Mouse (Mus musculus) thymus, adult 18-20 months (tissue): Measurements from ENCODE around the gene Myo10.

Experiments
- DNase-seq, 2 experiments: peaks; one replicate each; pipeline ENCODE4 v3.0.0; 2022; ENCODE audit warnings: mixed read lengths in 2 of 2

The Myo10 gene

DNA sequence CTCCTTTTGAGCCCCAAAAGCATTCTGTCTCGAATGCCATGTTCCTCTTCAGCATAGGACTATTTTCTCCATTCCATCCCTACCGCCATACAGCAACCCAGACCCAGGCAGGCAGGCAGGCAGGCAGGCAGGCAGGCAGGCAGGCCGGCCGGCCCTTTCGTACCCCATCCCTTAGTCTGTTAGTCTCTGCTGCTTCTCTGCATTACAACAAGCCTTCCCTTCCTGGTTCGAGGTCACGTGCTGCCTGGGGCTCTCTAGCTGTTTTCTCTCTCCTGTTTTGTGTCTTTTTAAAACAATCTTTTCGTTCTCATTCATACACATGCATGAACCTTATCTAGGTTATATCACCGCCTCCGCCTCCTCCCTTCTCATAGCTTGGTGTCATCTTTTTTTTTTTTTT lies 149.5 kb downstream of the Myo10 start:
- no peak for DNase-seq

DNA sequence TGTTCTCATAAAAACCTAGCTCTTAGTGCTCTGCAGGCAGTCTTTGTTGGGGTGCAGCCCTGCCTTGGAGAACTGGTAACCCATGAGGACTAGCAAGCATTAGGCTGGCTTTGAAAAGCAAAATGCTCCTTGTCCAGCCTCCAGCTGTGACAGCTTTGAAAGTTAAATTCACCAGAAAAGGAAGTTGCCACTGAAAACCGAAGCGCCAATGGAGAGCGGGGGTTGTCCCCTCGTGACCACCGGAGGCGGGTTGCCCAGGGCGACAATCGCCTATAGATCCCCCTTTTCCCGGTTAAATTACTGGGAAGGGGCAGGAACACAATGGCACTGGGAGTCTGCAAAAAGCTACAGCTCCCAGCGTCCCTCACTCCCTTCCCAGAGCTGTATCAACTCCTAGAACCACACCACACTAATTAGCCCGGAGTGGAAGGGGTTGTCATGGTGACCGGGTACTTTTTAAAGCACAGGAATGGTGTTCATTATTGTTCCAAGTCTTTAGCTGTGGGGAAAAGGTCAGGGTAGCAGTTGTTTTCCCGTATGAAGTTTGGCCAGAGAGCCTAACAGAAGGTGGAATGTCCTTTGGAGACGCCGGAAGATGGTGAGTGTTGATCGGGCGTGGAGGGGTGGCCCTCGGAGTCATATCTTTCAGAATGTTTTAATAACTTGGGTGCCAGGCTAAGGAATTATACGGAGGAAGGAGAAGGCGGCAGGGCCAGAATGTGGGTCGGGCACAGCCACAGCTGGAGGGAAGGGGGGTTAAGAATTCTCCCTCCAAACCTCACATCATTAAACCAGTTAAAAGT lies 151.6 kb downstream of the Myo10 start:
- peak in 1 of 2 experiments; percentile 17 for DNase-seq

DNA sequence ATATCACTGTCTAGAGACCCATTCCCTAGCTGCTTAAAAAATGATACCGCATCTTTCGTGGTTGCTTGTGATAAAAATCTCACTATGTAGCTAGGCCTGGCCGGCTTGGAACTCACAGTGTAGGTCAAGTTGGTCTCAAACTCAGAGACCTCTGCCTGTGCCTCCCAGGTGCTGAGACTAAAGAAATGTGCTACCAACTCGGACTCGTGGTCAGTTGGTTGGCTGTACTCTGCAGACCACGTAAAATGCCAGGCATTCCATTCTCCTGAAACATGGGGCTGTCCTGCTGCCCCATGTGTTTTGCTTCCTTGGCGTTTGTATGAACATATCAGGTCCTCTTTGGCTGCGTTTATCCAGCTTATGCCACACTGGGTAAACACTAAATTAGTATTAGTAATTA lies 156.6 kb downstream of the Myo10 start:
- no peak for DNase-seq

DNA sequence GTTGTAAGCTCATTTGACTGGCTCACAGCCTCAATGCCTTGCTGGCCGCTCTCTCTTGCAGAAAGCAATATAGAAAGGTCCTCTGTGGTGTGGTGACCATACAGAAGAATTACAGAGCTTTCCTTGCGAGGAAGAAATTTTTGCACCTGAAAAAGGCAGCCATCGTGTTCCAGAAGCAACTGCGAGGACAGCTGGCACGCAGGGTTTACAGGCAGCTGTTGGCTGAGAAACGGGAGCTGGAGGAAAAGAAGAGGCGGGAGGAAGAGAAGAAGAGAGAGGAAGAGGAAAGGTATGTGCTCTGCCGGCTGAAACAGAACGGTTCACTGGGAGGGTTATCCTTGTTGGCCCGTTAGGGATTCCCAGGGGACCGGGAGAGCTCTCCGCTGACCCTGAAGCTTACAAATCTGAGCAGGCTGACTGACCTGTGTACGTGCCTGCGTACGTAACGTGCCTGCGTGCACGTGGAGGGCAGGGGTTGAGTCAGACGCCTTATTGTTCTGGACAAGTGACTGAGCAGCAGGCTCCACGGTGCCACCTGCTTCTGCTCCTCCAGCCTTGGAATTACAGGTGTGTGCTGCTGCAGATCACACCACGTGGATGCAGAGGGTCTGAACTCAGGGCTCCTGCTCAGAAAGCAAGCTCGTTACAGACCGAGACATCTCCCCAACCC lies 157.3 kb downstream of the Myo10 start:
- no peak for DNase-seq

DNA sequence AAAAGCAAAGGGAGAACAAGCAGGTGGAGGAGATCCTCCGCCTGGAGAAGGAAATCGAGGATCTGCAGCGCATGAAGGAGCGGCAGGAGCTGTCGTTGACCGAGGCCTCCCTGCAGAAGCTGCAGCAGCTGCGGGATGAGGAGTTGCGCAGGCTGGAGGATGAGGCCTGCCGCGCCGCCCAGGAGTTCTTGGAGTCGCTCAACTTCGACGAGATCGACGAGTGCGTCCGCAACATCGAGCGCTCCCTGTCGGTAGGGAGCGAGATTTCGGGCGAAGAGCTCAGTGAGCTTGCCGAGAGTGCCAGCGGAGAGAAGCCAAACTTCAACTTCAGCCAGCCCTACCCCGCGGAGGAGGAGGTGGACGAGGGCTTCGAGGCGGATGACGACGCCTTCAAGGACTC lies 158.7 kb downstream of the Myo10 start:
- no peak for DNase-seq

DNA sequence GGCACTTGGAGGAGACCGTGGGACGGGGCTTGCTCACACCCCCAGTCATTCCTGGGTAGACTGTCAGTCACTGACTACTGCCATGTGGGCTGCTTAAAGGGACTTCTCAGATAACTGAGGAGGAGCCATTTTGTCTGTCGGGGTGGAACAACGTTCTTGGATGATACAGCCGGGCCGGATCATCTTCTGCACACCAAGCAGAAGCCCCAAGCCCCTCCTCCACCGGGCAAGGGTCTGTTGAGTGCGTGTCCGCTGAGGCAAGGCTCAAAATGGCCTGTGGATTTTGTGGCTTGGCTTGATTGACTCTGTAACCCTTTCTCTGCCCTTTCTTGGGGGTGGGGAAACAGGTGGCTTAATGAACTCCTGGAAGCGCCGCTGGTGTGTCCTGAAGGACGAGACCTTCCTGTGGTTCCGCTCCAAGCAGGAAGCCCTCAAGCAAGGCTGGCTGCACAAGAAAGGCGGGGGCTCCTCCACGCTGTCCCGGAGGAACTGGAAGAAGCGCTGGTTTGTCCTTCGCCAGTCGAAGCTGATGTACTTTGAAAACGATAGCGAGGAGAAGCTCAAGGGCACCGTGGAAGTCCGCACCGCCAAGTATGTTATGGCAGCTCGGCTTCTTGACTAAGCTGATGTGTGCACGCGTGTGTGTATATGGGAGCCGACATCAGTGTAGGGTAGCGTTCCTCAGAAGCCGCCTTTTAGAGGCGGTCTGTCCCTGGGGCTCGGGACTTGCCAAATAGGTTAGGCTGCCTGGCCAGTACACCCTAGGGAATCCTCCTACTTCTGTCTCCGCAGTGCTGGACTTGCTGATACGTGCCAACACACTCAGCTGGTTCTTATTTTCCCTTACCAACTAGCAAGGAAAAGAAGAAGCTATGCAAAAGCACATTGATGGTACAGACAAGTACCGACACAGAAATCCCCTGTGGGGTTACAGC lies 163.4 kb downstream of the Myo10 start:
- no peak for DNase-seq

DNA sequence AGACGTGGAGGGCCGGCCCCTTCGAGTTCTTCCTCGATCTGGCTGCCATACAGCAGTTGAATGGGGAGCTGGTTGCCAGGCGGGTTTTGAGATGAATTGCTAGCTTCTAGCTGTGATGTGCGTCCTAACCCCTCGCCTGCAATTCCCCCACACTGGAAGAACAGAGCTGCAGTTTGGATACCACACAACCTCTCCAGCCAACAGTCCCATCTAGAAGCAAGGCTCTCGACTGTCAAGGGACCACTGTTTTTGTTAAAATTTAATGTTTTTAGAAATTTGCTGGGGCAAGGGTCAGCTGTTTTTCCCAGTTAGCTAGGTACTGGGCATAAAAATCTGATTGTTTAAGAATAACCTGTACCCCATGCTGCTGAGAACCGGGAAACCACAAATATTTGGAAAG lies 165.1 kb downstream of the Myo10 start:
- no peak for DNase-seq

DNA sequence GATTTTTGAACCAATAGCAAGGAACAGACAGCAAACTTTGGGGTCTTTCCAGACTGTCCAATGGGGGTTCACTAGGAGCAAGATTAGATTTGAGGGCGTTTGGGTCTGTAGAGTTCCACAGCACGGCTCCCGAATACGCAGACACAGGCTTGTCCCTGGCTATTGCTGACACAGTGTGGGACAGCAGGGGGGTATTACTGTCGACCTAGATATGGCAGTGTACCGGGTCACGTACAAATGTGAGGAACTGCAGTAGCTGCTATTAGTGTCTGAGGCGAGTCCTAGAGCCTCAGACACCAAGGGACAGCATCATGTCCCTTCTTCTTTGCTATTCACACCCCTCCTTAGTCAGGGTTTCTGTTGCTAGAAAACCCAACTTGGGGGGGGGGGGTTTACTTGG lies 165.6 kb downstream of the Myo10 start:
- no peak for DNase-seq

DNA sequence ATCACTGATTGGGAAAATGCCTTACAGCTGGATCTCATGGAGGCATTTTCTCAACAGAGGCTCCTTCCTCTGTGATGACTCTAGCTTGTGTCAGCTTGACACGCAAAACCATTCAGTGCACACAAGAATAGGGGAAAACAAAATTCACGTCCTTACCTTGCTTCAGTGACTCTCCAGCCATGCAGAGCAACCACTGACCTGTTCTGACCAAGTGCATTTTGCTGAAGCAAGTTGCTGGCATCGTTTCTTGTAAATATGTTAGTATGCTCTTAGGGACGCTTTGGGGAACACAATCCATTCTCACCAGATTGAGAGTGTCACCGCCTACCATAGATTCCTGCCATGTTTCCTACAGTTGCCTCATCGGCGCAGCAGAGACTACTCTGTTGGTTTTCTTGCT lies 166.2 kb downstream of the Myo10 start:
- DNase-seq: no peak

DNA sequence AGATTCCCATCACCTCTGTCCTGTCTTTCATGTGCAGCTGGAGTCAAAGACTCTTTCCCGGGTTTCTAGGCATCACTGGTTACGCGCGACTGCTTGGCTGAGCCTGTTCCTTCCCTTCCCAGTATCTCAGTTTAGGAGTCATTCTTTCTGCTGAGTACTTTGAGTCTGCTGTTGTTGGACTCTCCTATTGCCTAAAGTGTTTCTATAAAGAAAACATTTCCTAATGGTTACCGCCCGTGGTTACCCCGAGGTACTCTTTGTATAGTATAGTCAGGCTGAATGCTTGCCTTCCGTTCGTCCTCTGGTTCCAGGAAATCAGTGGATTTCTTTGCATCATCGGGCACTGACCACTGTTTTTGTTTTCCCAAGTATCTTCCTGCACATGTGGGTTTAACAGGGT lies 166.9 kb downstream of the Myo10 start:
- no peak for DNase-seq

DNA sequence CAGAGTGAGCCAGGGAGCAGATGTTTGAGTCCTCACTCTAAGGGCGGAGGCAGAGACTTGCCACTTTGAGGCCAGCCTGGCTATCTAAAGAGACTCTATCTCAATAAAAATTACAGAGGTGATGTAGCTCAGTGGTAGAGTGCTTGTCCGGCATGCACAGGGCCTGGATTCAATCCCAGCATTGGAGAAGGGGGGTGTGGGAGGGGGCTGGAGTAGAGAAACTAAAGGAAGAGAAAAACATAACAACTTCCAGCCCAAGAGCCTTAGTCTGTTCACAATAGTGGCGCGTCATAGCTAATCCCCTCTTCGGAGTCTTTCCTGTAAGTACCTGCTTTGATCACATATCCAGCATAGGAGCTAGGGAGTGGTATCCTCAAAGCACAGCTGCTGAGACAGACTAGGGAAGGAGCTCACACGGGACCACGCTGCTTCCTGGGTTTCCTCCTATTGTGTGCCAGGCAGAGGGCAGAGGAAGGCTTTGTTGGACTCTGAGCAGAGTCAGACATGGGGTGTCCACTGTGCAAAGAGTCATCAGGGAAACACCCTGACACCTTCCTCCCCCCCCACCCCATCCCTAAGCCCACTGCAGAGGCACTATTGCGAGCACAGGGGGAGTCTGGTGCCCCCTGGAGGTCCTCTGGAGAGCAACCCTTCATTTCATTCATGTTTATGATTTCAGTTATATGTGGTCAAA lies 169.5 kb downstream of the Myo10 start:
- no peak for DNase-seq

DNA sequence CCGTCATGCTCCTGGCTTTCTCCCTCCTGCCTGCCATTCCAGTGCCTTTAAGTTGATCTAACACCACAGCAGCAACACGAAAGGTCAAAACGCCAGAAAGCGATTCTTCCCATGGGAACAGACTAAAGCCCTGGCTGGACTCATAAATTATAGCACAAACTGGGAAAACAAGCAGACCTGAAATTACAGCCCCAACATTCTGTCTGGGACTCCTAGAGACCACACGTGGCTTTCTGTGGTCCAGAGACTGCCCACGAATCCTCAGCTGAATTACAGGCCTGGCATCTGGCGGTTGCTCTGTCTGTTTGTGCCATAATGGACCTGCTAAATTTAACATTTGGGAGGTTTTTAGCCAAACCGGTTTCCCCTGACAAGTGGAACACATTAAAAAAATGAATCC lies 171.8 kb downstream of the Myo10 start:
- DNase-seq: no peak

DNA sequence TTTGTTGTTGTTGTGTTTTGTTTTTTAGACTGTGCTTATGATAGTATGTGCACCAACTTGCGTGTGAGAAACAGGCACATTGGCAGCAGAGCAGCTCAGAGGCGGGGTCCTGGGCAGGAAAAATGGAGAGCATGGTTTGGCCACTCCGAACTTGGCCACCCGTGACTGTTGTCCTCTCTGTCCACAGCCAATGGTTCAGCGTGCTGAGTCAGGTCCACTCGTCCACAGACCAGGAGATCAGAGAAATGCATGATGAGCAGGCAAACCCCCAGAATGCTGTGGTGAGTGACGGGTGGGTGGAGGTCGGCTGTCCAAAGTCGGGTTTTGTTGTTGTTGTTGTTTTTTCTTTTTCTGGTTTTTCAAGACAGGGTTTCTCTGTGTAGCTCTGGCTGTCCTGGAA lies 173.2 kb downstream of the Myo10 start:
- no peak for DNase-seq

DNA sequence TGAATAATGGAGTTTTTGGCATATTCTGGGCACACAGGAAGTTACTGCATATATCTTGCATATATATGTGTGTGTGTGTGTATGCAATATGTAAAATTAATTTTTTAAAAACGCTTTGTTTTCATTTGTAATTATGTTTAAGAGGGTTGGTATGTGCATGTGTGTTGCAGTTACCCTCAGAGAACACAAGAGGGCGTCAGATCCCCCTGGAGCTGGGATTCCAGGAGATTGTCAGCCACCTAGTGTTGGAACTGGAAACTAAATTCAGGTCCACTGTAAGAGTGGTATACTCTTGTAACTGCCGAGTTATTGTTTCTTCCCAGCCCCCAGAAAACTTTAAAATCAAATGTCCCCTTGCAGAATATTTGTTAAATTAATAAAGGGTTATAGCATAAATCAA lies 174.0 kb downstream of the Myo10 start:
- DNase-seq: no peak

DNA sequence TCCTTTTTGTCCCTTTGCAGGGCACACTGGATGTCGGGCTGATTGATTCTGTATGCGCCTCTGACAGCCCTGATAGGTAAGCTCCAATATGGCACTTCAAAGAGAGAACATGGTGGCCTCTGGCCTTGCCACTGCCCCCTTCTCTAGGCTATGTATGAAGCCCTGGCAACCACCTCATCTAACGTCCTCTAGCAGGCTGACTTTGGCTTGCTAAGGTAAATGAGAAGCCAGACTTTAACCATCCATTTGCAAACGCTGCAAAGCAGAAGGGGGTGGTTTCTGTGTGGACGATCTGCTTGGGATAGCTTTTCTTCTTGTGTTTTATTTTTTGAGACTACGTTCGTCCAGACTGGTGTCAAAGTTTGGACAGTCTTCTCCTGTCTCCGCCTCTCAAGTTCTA lies 174.9 kb downstream of the Myo10 start:
- no peak for DNase-seq

DNA sequence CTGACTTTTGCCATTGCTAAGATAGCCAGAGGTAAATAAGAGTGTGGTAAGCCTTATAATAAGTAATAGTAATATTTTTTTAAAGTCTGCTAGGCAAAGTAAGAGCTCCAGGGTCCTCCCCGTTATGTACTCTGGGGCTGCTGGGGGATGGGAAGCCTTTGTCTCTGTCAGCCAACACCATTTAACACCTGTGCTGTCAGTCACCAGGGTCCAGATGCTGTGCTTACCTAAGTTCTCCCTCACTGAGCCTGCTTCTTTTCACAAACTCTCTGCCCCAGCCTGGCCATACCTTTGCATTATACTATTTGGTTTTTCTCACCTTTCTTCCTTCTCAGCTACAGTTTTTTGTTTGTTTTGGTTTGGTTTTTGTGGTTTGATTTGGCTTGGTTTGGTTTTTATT lies 175.6 kb downstream of the Myo10 start:
- no peak for DNase-seq

DNA sequence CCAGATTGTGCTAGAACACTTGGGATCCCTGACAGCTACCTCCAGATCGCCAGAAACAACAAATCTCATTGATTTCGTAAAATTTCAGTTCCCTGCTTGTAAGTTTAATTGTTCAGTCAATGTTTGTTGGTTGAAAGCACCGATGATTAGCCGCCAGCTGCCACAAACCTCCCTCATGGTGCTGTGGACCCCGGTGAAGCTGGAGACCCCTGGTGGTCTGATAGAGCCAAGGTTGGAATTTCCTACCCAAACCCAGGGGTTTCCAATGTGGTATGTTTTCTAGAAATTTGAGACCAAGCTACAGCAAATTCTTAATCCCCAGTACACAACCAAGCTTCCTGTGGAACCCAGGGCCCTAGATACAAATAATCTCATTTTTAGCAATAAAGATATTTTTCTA lies 179.4 kb downstream of the Myo10 start:
- no peak for DNase-seq

DNA sequence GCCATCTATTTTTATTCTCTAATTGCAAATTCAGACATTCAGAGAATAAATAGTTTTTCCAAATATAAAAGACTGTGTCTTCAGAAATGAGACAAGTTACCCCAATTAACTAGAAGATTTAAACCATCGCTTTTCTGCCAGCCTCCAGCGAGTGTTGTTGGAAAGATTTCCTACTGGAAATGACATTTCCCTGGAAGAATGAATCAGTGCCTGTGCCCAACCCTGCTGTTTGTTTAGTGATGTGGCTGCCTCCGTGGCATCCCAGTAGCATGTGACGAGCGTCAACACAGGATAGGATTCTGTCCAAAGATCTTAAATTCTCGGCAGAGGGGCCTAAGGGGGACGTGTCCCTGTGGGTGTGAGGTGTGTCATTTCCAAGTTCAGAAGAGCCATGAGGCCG lies 179.9 kb downstream of the Myo10 start:
- DNase-seq: no peak

DNA sequence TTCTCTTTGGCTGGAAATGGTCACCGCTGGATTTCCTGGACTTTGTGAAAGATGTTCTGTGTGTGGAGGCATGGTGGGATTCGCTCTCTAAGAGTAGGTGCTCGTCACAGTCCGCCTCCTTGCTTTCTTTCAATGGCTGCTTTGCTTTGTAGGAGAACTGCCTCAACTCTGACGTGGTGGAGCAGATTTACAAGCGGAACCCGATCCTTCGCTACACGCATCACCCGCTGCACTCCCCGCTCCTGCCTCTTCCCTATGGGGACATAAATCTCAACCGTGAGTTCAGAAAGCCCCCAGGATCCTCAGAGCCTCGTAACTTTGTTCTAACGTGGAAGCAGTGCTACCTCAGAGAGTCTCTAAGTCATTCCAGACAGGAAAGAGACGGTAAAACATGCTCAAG lies 180.8 kb downstream of the Myo10 start:
- no peak for DNase-seq

DNA sequence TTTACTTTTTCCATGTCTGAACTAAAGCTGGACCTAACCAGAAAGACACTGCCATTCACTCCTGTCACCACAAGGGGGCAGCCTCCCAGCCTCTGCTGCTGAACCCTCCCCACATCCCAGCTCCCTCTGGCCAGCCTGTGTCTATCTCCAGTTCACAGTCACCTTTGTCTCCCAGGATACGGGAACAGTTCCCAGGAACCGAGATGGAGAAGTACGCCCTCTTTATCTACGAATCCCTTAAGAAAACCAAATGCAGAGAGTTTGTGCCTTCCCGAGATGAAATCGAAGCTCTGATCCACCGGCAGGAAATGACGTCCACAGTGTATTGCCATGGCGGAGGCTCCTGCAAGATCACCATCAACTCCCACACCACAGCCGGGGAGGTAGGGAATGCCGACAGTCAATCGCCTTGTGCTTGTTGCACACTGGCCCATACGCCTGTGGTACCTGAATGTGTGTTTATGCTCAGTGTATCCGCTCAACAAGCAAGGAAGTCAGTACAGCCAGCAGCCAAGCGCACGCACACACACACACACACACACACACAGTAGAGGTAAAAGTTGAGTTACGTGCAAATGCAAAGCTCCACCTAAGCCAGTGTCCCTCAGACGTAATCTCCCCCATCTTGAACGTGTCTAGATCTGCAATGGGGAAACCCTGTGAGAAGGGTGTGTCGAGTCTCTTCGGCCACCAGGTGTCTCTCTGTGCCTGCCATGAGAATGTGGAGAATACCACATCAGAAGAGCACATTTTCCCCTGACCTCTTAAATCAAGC lies 183.2 kb downstream of the Myo10 start:
- peak in 1 of 2 experiments; percentile 27 for DNase-seq

DNA sequence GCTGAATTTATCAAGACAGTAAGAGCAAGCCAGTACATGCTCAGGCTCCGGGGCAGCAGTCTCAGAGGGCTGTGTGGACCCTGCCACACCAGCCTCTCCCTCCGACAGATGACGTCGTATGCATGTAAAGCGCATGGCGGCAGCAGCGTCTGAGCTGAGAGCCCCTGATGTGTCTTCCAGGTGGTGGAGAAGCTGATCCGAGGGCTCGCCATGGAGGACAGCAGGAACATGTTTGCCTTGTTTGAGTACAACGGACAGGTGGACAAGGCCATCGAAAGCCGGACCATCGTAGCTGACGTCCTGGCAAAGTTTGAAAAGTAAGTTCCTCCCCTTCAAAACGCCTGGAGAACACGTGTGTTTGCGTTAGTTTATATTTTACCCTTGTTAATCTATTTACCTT lies 184.0 kb downstream of the Myo10 start:
- no peak for DNase-seq

DNA sequence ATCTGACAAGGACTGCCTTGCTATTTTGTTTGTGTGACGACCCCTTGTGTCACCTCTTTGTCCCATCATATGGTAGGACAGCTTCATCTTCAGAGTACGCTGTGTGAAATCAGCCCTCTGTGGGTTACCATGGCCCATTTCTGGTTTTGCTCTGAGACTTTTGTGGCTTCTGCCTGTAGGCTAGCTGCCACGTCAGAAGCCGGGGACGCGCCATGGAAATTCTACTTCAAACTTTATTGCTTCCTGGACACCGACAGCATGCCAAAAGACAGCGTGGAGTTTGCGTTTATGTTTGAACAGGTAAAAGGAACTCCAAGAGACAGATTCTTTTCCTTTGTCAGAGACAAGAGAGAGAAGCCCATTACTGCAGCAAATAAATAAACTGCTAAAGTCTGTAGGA lies 184.6 kb downstream of the Myo10 start:
- DNase-seq: no peak
